Mouse (Mus musculus) kidney, adult 2 months (tissue): Measurements from ENCODE around the gene Degs1. TPM values are rescaled to one million over a fixed set of nuclear protein-coding genes. Genes with fewer than 3 reads are reported as not detected.

ENCODE experiments used
- DNase-seq: peaks from one replicate; pipeline ENCODE4 v3.0.0; 2021
- H3K27ac ChIP-seq: fragments of 200-500 bp; 2 replicates; pipeline ENCODE4 v1.5.1; 2012; ENCODE audit warnings: low read depth, low read length, control low read depth, inconsistent platforms; ENCODE audit not compliant: insufficient read depth
- H3K27me3 ChIP-seq: fragments of 200-500 bp; replicated peaks from 2 replicates; pipeline ENCODE4 v1.6.1; 2012; ENCODE audit warnings: mild to moderate bottlenecking, moderate library complexity, low read length, inconsistent platforms; ENCODE audit not compliant: control insufficient read depth, insufficient read depth
- H3K36me3 ChIP-seq: fragments of 200-500 bp; 2 replicates; pipeline ENCODE4 v1.6.1; 2012; ENCODE audit warnings: mild to moderate bottlenecking, moderate library complexity, low read length, inconsistent platforms; ENCODE audit not compliant: control insufficient read depth, insufficient read depth
- H3K4me1 ChIP-seq: fragments of 200-500 bp; 2 replicates; pipeline ENCODE4 v1.6.1; 2011; ENCODE audit warnings: low read length; ENCODE audit not compliant: control insufficient read depth, insufficient read depth
- H3K4me3 ChIP-seq: fragments of 200-500 bp; 2 replicates; pipeline ENCODE4 v1.5.1; 2011; ENCODE audit warnings: mild to moderate bottlenecking, low read depth, low read length, control low read depth; ENCODE audit not compliant: insufficient read depth
- CTCF ChIP-seq: fragments of 200-500 bp; conservative IDR thresholded peaks from 2 replicates; pipeline ENCODE4 v1.5.1; 2011; ENCODE audit warnings: low read depth, mild to moderate bottlenecking, control low read depth, low read length, moderate library complexity, mixed read lengths; ENCODE audit not compliant: insufficient read depth, insufficient read length
- POLR2A ChIP-seq: fragments of 200-500 bp; IDR thresholded peaks from one replicate; pipeline ENCODE4 v1.6.1; 2011; ENCODE audit warnings: low read depth, low read length, control low read depth
- WGBS: fragments of 180-500 bp; shearing (Covaris S2); methylation state at CpG from one replicate; pipeline ENCODE4 v1.1.7; 2018; 5-methylcytosine and 5-hydroxymethylcytosine counted together
- polyA plus RNA-seq: library from polyadenylated mRNA; depleted of rRNA; stranded (reverse); fragments of >200 nt; gene quantifications from 2 replicates; pipeline ENCODE4 v1.2.3, GENCODE M21; 2012

The Degs1 gene
- polyA plus RNA-seq, 1 experiment = 158 TPM

GRCm38 (mm10) chr1:182268317-182268716 is 14.3 kb downstream of the Degs1 start:
- Histone ChIP-seq H3K4me3 (no peak overlapping the region), H3K4me1 (peaks cover 33% of the 10 kb centered on the region), H3K36me3 (no peaks in the 10 kb centered on the region), H3K27me3 (no peaks in the 10 kb centered on the region), H3K27ac (peak overlapping the region; percentile 92)
- DNase-seq = peak; percentile 95
- WGBS = 34% methylated on average over 4 of the region's 4 CpGs
- no peak for TF ChIP-seq CTCF
- no peak for TF ChIP-seq POLR2A

- Histone ChIP-seq H3K4me1 (peaks cover 33% of the 10 kb centered on the region), H3K27ac (peak overlapping the region; percentile 80), H3K4me3 (no peak overlapping the region), H3K36me3 (no peaks in the 10 kb centered on the region), H3K27me3 (no peaks in the 10 kb centered on the region)
- DNase-seq = no peak
- TF ChIP-seq CTCF (no peak), POLR2A (no peak)
- WGBS = 87% methylated on average over 11 of the region's 11 CpGs
Measured at GRCm38 (mm10) chr1:182266028-182266525, 16.5 kb downstream of the Degs1 start.

GRCm38 (mm10) chr1:182256041-182256680 is 26.4 kb downstream of the Degs1 start:
- no peak overlapping the region for H3K4me3 ChIP-seq
- no peak for DNase-seq
- peaks cover 4% of the 10 kb centered on the region; the same call in 1 of the 2 replicates for H3K4me1 ChIP-seq
- TF ChIP-seq CTCF (no peak), POLR2A (no peak)
- H3K27ac ChIP-seq = no peak overlapping the region
- WGBS = 82% methylated on average over 11 of the region's 11 CpGs
- H3K36me3 ChIP-seq = no peaks in the 10 kb centered on the region
- no peaks in the 10 kb centered on the region for H3K27me3 ChIP-seq

- no peak overlapping the region for H3K4me3 ChIP-seq
- H3K27me3 ChIP-seq = no peaks in the 10 kb centered on the region
- no peak for DNase-seq
- no peak overlapping the region for H3K27ac ChIP-seq
- H3K36me3 ChIP-seq = no peaks in the 10 kb centered on the region
- TF ChIP-seq POLR2A (no peak), CTCF (no peak)
- WGBS = 81% methylated on average over 11 of the region's 11 CpGs
- peaks cover 4% of the 10 kb centered on the region; the same call in 1 of the 2 replicates for H3K4me1 ChIP-seq
Measured at GRCm38 (mm10) chr1:182255031-182255430, 27.6 kb downstream of the Degs1 start.

- Histone ChIP-seq H3K36me3 (no peaks in the 10 kb centered on the region), H3K4me1 (peaks cover 7% of the 10 kb centered on the region), H3K27me3 (no peaks in the 10 kb centered on the region), H3K27ac (no peak overlapping the region), H3K4me3 (no peak overlapping the region)
- no peak for DNase-seq
- TF ChIP-seq CTCF (no peak), POLR2A (no peak)
- WGBS = 89% methylated on average over 8 of the region's 8 CpGs
Measured at GRCm38 (mm10) chr1:182254618-182255017, 28.0 kb downstream of the Degs1 start.

- Histone ChIP-seq H3K36me3 (no peaks in the 10 kb centered on the region), H3K27ac (no peak overlapping the region), H3K4me3 (no peak overlapping the region), H3K27me3 (no peaks in the 10 kb centered on the region), H3K4me1 (peaks cover 12% of the 10 kb centered on the region)
- WGBS = 89% methylated on average over 12 of the region's 12 CpGs
- DNase-seq = no peak
- no peak for TF ChIP-seq POLR2A
- no peak for TF ChIP-seq CTCF
Measured at GRCm38 (mm10) chr1:182253756-182254534, 28.7 kb downstream of the Degs1 start.
